Mouse (Mus musculus): ENCODE data around the gene Dixdc1.

DNA sequence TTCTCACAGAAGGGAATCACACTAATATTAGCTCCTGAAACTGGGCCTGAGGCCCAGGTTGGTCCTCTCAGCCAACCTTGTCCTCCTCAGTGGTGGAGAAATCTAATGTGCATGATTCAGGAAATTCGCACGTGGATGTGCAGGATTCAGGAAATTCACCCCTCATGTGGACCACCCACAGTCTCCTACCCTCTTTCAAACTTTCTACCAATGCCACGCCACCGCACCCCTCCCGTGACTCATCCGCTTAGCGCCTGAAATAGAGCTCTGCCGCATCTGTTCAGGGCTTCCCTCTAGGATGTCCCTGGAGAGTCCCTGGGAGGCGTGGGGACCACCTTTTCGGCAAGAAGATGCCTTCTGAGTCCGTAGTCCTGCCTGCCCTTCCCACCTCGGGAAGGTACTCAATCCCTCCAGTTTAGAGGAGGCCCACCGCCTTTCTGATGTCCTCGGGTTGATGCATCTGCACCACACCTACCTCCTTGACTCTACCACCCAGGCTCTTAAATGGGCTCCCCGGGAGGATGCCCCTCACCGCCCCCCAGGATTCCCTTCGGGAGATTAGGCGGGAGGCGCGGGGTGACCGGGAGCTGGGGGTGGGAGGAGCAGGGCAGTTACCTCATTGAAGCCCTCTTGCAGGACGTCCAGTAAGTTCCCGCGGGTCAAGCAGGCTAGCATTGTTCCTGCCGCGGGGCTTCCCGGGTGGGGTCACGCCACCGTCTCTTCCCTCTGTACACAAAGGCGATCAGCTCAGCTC is 12.0 kb downstream of the Dixdc1 start:
- TF ChIP-seq CTCF (conservative IDR thresholded peaks at IDR 0.05; ENCODE audit: low read length) (no peak), POU5F1 (IDR thresholded peaks at IDR 0.05; ENCODE audit: borderline replicate concordance, low read length) (no peak)
